Comparison of ENCODE assay signal across 8 mouse cellular contexts in the genomic region with DNA sequence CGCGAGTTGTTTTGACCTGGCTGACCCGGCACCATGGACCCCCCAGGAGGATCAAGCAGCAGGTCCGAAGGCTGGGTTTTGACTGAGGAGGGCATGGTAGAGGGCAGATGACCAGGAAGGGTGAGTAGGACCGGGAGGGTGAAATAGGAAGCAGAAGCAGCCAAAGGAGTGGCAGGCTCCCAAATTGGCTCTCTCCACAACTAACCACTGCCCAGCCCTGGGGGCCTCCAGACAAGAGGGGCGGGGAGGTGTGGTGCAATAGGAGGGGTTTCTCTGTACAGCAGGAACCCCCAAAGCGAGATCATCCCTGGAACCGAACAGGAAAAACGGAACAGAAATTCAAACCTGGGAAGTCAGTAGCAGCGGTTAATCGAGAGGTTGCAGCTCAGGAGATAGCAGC. TPM values are rescaled to one million over a fixed set of nuclear protein-coding genes. Genes with fewer than 3 reads are reported as not detected.
DNase-seq lines count a peak whose midpoint lies in the region; ATAC-seq and TF ChIP-seq lines count a peak whose summit lies in the region.

No protein-coding gene starts in this region.

- 3% methylated on average over 11 of the region's 11 CpGs for WGBS in hindbrain, embryonic 11.5 days

- H3K4me2 ChIP-seq in hindbrain, embryonic 11.5 days (replicated peaks; ENCODE audit: low read depth, low read length): peak overlapping the region; percentile 86

- no peaks in the 10 kb centered on the region for H3K36me3 ChIP-seq in hindbrain, embryonic 11.5 days (ENCODE audit: control insufficient read depth, insufficient read depth, low read length)

- no peak for TF ChIP-seq CTCF in cortical plate, adult 2 months (IDR thresholded peaks at IDR 0.05; ENCODE audit: extremely low read depth, insufficient read depth, low read length)

- peak; percentile 25 for DNase-seq in left cerebral cortex, postnatal 4 days
- no peak for DNase-seq in left cerebral cortex, adult 9 months (ENCODE audit: low spot score in 2 of 2)
- no peak for DNase-seq in hindbrain, embryonic 11.5 days (ENCODE audit: low spot score)
- peak; percentile 18 for DNase-seq in lung, postnatal 10 days
- DNase-seq in right cerebral cortex, postnatal 4 days: no peak
- DNase-seq in adipocyte (ENCODE audit: low spot score): no peak
- no peak for DNase-seq in thymus, postnatal 14 days

- H3K27me3 ChIP-seq in hindbrain, embryonic 11.5 days (ENCODE audit: control insufficient read depth, insufficient read depth, low read length): peaks cover 9% of the 10 kb centered on the region; the same call in 1 of the 2 replicates

- peak overlapping the region; percentile 71 for H3K9ac ChIP-seq in hindbrain, embryonic 11.5 days (ENCODE audit: low read depth, low read length)

- no peak overlapping the region for H3K27ac ChIP-seq in cortical plate, adult 2 months (ENCODE audit: insufficient read depth, low read length)
- H3K27ac ChIP-seq in hindbrain, embryonic 11.5 days (ENCODE audit: low read depth, low read length): no peak overlapping the region

- no peak for TF ChIP-seq POLR2A in cortical plate, adult 2 months (IDR thresholded peaks at IDR 0.05; ENCODE audit: extremely low read depth, insufficient read depth, low read length)

- peak overlapping the region; percentile 50 for H3K4me3 ChIP-seq in cortical plate, adult 2 months (ENCODE audit: insufficient read depth, low read length)
- H3K4me3 ChIP-seq in hindbrain, embryonic 11.5 days (ENCODE audit: low read depth, low read length): peak overlapping the region; percentile 63

- H3K4me1 ChIP-seq in cortical plate, adult 2 months (ENCODE audit: control insufficient read depth, insufficient read depth, low read length): no peaks in the 10 kb centered on the region
- 0 out of 2 replicates have a peak, but pooled peaks cover 2% of the 10 kb centered on the region for H3K4me1 ChIP-seq in hindbrain, embryonic 11.5 days (replicated peaks; ENCODE audit: control insufficient read depth, insufficient read depth, low read length)

- intact Hi-C loops in left cerebral cortex, postnatal 4 days (cut with DNase I): no loop called here

- ATAC-seq in hindbrain, embryonic 11.5 days (ENCODE audit: low FRiP score): 0 out of 2 replicates have a peak, but pooled peaks have one; percentile 1

- no peaks in the 10 kb centered on the region for H3K9me3 ChIP-seq in hindbrain, embryonic 11.5 days (ENCODE audit: control insufficient read depth, low read length)

RNA-seq across cellular contexts. Expression of gene Fkbp1b, which starts 0.7 kb away (rescaled TPM):
- total RNA-seq in left cerebral cortex, postnatal 4 days (2021): 100 to 1,000 TPM in 1 of 2 experiments, 10 to 100 TPM in 1; 91.9 to 101 TPM
- polyA plus RNA-seq in cortical plate, adult 2 months (2012; rRNA removed): 90.8 and 99.5 TPM in 2 replicates
- polyA plus RNA-seq in hindbrain, embryonic 11.5 days (2014; fragmentation: Nextera tagmentation; extraction: Ambion mirVana): 19.6 TPM in 2 replicates

RNA-seq across cellular contexts. Expression of gene Wdcp, which starts 2.4 kb away (rescaled TPM):
- total RNA-seq in left cerebral cortex, postnatal 4 days (2021): 10 to 100 TPM; 12.7 to 15.0 TPM
- 11.7 and 12.1 TPM in 2 replicates for polyA plus RNA-seq in cortical plate, adult 2 months (2012; rRNA removed)
- 15.8 and 18.5 TPM in 2 replicates for polyA plus RNA-seq in hindbrain, embryonic 11.5 days (2014; fragmentation: Nextera tagmentation; extraction: Ambion mirVana)

RNA-seq across cellular contexts. Expression of gene Sf3b6, which starts 23.4 kb away (rescaled TPM):
- total RNA-seq in left cerebral cortex, postnatal 4 days (2021): 100 to 1,000 TPM; 127 to 135 TPM
- polyA plus RNA-seq in cortical plate, adult 2 months (2012; rRNA removed): 94.4 and 109 TPM in 2 replicates
- polyA plus RNA-seq in hindbrain, embryonic 11.5 days (2014; fragmentation: Nextera tagmentation; extraction: Ambion mirVana): 354 and 386 TPM in 2 replicates

RNA-seq across cellular contexts. Expression of gene Mfsd2b, which starts 33.4 kb away (rescaled TPM):
- total RNA-seq in left cerebral cortex, postnatal 4 days (2021): 1 to 10 TPM; 1.6 to 1.9 TPM
- 1.5 TPM in 2 replicates for polyA plus RNA-seq in cortical plate, adult 2 months (2012; rRNA removed)
- 4.6 and 4.8 TPM in 2 replicates for polyA plus RNA-seq in hindbrain, embryonic 11.5 days (2014; fragmentation: Nextera tagmentation; extraction: Ambion mirVana)

Comparison
In these comparisons a context has a peak if more than half of its experiments do, and no peak if none do; other contexts are left out.
1. DNase-seq: peak in left cerebral cortex, postnatal 4 days (single experiment) and lung, postnatal 10 days (single experiment); none in left cerebral cortex, adult 9 months (0 of 2), hindbrain, embryonic 11.5 days (single experiment), right cerebral cortex, postnatal 4 days (single experiment), adipocyte (single experiment) and thymus, postnatal 14 days (single experiment).